Mouse (Mus musculus) midbrain, embryonic 12.5 days (tissue): Measurements from ENCODE around the gene Tpsb2. TPM values are rescaled to one million over a fixed set of nuclear protein-coding genes. Genes with fewer than 3 reads are reported as not detected.

Source experiments
- ATAC-seq: fragments of 200-750 bp; cut with Nextera tagmentation; 2 replicates; pipeline ENCODE4 v1.8.0; 2017; ENCODE audit warnings: low read depth, moderate TSS enrichment, moderate library complexity; ENCODE audit not compliant: low FRiP score
- H3K27ac ChIP-seq: fragments of 300-500 bp; sonication (generic); replicated peaks from 2 replicates; pipeline ENCODE4 v1.5.1; 2016; ENCODE audit warnings: mild to moderate bottlenecking
- H3K27me3 ChIP-seq: fragments of 300-500 bp; sonication (generic); 2 replicates; pipeline ENCODE4 v1.6.1; 2016; ENCODE audit warnings: mild to moderate bottlenecking
- H3K36me3 ChIP-seq: fragments of 300-500 bp; sonication (generic); 2 replicates; pipeline ENCODE4 v1.6.1; 2016
- H3K4me1 ChIP-seq: fragments of 300-500 bp; sonication (generic); 2 replicates; pipeline ENCODE4 v1.6.1; 2016
- H3K4me2 ChIP-seq: fragments of 300-500 bp; sonication (generic); replicated peaks from 2 replicates; pipeline ENCODE4 v1.6.1; 2016; ENCODE audit warnings: mild to moderate bottlenecking, moderate library complexity
- H3K4me3 ChIP-seq: fragments of 300-500 bp; sonication (generic); 2 replicates; pipeline ENCODE4 v1.5.1; 2016; ENCODE audit warnings: mild to moderate bottlenecking
- H3K9ac ChIP-seq: fragments of 300-500 bp; sonication (generic); replicated peaks from 2 replicates; pipeline ENCODE4 v1.6.1; 2016; ENCODE audit warnings: mild to moderate bottlenecking, moderate library complexity
- H3K9me3 ChIP-seq: fragments of 300-500 bp; sonication (generic); 2 replicates; pipeline ENCODE4 v1.6.1; 2016; ENCODE audit warnings: mild to moderate bottlenecking
- WGBS: fragments of 180-500 bp; shearing (Covaris S2); methylation state at CpG from one replicate; pipeline ENCODE4 v1.1.7; 2016; 5-methylcytosine and 5-hydroxymethylcytosine counted together
- polyA plus RNA-seq: library from polyadenylated mRNA; unstranded; fragments of >200 nt; fragmentation: Nextera tagmentation; extraction: Ambion mirVana; gene quantifications from 2 replicates; pipeline ENCODE4 v1.2.1, GENCODE M21; 2016

Gene Tpsb2
- polyA plus RNA-seq, 1 experiment from 2014 or later: not detected

GRCm38 (mm10) chr17:25408302-25408999 lies 42.3 kb downstream of the Tpsb2 start:
- Histone ChIP-seq H3K36me3 (no peaks in the 10 kb centered on the region), H3K4me2 (no peak overlapping the region), H3K27me3 (peaks cover 20% of the 10 kb centered on the region), H3K27ac (no peak overlapping the region), H3K4me1 (peaks cover 65% of the 10 kb centered on the region), H3K9ac (no peak overlapping the region), H3K9me3 (no peaks in the 10 kb centered on the region), H3K4me3 (no peak overlapping the region)
- no peak for ATAC-seq
- 89% methylated on average over 7 of the region's 7 CpGs for WGBS

- ATAC-seq: no peak
- Histone ChIP-seq H3K4me2 (no peak overlapping the region), H3K9me3 (no peaks in the 10 kb centered on the region), H3K9ac (no peak overlapping the region; the same call in 1 of the 2 replicates), H3K27ac (no peak overlapping the region; the same call in 1 of the 2 replicates), H3K36me3 (no peaks in the 10 kb centered on the region), H3K27me3 (peaks cover 16% of the 10 kb centered on the region; the same call in 1 of the 2 replicates), H3K4me3 (no peak overlapping the region), H3K4me1 (peaks cover 66% of the 10 kb centered on the region)
- 64% methylated on average over 7 of the region's 7 CpGs for WGBS
These were observed 43.5 kb downstream of the Tpsb2 start for GRCm38 (mm10) chr17:25409621-25410020.

GRCm38 (mm10) chr17:25410180-25410579 lies 44.1 kb downstream of the Tpsb2 start:
- no peak overlapping the region for H3K4me3 ChIP-seq
- peaks cover 10% of the 10 kb centered on the region; the same call in 1 of the 2 replicates for H3K27me3 ChIP-seq
- H3K36me3 ChIP-seq: no peaks in the 10 kb centered on the region
- H3K9me3 ChIP-seq: no peaks in the 10 kb centered on the region
- 81% methylated on average over 6 of the region's 6 CpGs for WGBS
- no peak overlapping the region; the same call in 1 of the 2 replicates for H3K27ac ChIP-seq
- H3K9ac ChIP-seq: no peak overlapping the region
- peaks cover 66% of the 10 kb centered on the region for H3K4me1 ChIP-seq
- ATAC-seq: no peak
- H3K4me2 ChIP-seq: no peak overlapping the region

GRCm38 (mm10) chr17:25410786-25411185 lies 44.7 kb downstream of the Tpsb2 start:
- Histone ChIP-seq H3K36me3 (no peaks in the 10 kb centered on the region), H3K9ac (no peak overlapping the region), H3K4me2 (no peak overlapping the region), H3K27ac (no peak overlapping the region; the same call in 1 of the 2 replicates), H3K9me3 (no peaks in the 10 kb centered on the region), H3K4me3 (no peak overlapping the region), H3K4me1 (peaks cover 66% of the 10 kb centered on the region), H3K27me3 (peaks cover 10% of the 10 kb centered on the region; the same call in 1 of the 2 replicates)
- WGBS: 49% methylated on average over 7 of the region's 7 CpGs
- ATAC-seq: no peak

- no peaks in the 10 kb centered on the region for H3K36me3 ChIP-seq
- H3K4me3 ChIP-seq: no peak overlapping the region
- no peak overlapping the region for H3K9ac ChIP-seq
- H3K27me3 ChIP-seq: peaks cover 10% of the 10 kb centered on the region; the same call in 1 of the 2 replicates
- ATAC-seq: no peak
- 67% methylated on average over 4 of the region's 4 CpGs for WGBS
- no peaks in the 10 kb centered on the region for H3K9me3 ChIP-seq
- H3K27ac ChIP-seq: no peak overlapping the region; the same call in 1 of the 2 replicates
- no peak overlapping the region for H3K4me2 ChIP-seq
- H3K4me1 ChIP-seq: peaks cover 66% of the 10 kb centered on the region
These were observed 45.1 kb downstream of the Tpsb2 start for GRCm38 (mm10) chr17:25411251-25411650.

GRCm38 (mm10) chr17:25414209-25414608 lies 48.1 kb downstream of the Tpsb2 start:
- WGBS: 68% methylated on average over 4 of the region's 4 CpGs
- H3K27me3 ChIP-seq: peaks cover 7% of the 10 kb centered on the region; the same call in 1 of the 2 replicates
- H3K9ac ChIP-seq: no peak overlapping the region
- no peak for ATAC-seq
- no peak overlapping the region for H3K27ac ChIP-seq
- no peaks in the 10 kb centered on the region for H3K9me3 ChIP-seq
- H3K4me3 ChIP-seq: no peak overlapping the region
- no peaks in the 10 kb centered on the region for H3K36me3 ChIP-seq
- H3K4me1 ChIP-seq: peaks cover 76% of the 10 kb centered on the region
- no peak overlapping the region for H3K4me2 ChIP-seq

GRCm38 (mm10) chr17:25414917-25415316 lies 48.8 kb downstream of the Tpsb2 start:
- Histone ChIP-seq H3K27ac (peak overlapping the region; percentile 86), H3K9ac (no peak overlapping the region), H3K27me3 (peaks cover 7% of the 10 kb centered on the region; the same call in 1 of the 2 replicates), H3K36me3 (no peaks in the 10 kb centered on the region), H3K9me3 (no peaks in the 10 kb centered on the region), H3K4me3 (no peak overlapping the region), H3K4me1 (peaks cover 77% of the 10 kb centered on the region), H3K4me2 (no peak overlapping the region)
- ATAC-seq: no peak
- WGBS: 35% methylated on average over 3 of the region's 3 CpGs

- WGBS: 1% methylated on average over 6 of the region's 6 CpGs
- peak; percentile 63 for ATAC-seq
- Histone ChIP-seq H3K27me3 (peaks cover 7% of the 10 kb centered on the region; the same call in 1 of the 2 replicates), H3K27ac (peak overlapping the region; percentile 86), H3K36me3 (no peaks in the 10 kb centered on the region), H3K4me1 (peaks cover 77% of the 10 kb centered on the region), H3K9ac (peak overlapping the region; percentile 32; the same call in 1 of the 2 replicates), H3K9me3 (no peaks in the 10 kb centered on the region), H3K4me3 (no peak overlapping the region), H3K4me2 (peak overlapping the region; percentile 25)
These were observed 49.4 kb downstream of the Tpsb2 start for GRCm38 (mm10) chr17:25415421-25415913.

GRCm38 (mm10) chr17:25416219-25416618 lies 50.1 kb downstream of the Tpsb2 start:
- H3K9ac ChIP-seq: peak overlapping the region; percentile 32; the same call in 1 of the 2 replicates
- 6% methylated on average over 3 of the region's 3 CpGs for WGBS
- no peak overlapping the region for H3K4me3 ChIP-seq
- peaks cover 7% of the 10 kb centered on the region; the same call in 1 of the 2 replicates for H3K27me3 ChIP-seq
- peaks cover 77% of the 10 kb centered on the region for H3K4me1 ChIP-seq
- H3K9me3 ChIP-seq: no peaks in the 10 kb centered on the region
- H3K36me3 ChIP-seq: no peaks in the 10 kb centered on the region
- peak overlapping the region; percentile 25; the same call in 1 of the 2 replicates for H3K4me2 ChIP-seq
- ATAC-seq: peak; percentile 27; the same call in 1 of the 2 replicates
- H3K27ac ChIP-seq: peak overlapping the region; percentile 86

GRCm38 (mm10) chr17:25417990-25418389 lies 51.9 kb downstream of the Tpsb2 start:
- H3K27ac ChIP-seq: no peak overlapping the region
- ATAC-seq: no peak
- H3K4me1 ChIP-seq: peaks cover 76% of the 10 kb centered on the region
- H3K27me3 ChIP-seq: peaks cover 7% of the 10 kb centered on the region; the same call in 1 of the 2 replicates
- no peaks in the 10 kb centered on the region for H3K9me3 ChIP-seq
- no peak overlapping the region for H3K4me3 ChIP-seq
- H3K36me3 ChIP-seq: no peaks in the 10 kb centered on the region
- no peak overlapping the region for H3K9ac ChIP-seq
- no peak overlapping the region for H3K4me2 ChIP-seq
- WGBS: 72% methylated on average over 6 of the region's 6 CpGs
